Mouse (Mus musculus): ENCODE results near the gene Mcm6. TPM values are rescaled to one million over a fixed set of nuclear protein-coding genes. Genes with fewer than 3 reads are reported as not detected.

Mcm6 gene
- polyA plus RNA-seq, 1 experiment from 2014 or later = 138 TPM

DNA sequence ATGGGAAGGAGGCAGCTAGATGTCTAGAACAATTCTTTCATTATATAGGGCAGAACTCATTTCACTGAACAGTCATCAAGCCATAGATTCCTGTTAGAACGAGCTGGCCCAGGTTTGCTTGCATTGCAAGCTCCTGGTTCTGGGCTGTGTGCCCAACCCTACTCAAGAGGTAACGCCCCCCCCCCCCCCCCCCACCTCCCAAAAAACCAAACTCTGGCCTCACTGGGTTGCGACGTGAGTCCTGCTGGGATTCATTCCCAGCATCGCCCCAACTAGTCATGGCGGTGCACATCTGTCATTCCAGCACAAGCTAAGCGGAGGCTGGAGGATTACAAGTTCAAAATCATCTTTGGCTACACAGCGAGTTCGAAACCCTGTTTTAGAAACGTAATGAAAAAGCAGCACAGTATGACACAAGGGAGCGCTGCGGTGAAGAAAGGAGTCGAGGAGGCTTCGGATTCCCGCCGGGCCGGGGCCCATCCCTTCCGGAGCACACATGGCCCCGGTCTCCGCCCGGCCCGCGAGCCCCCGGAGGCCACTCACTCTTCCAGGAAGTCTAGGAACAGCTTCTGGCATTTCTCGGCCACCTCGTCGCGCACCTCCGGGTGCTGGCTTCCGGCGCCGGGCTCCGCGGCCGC lies 429 bp downstream of the Mcm6 start:
- H3K36me3 ChIP-seq (ENCODE audit: control insufficient read depth, insufficient read depth, low read length) = peaks cover 52% of the 10 kb centered on the region
- no peaks in the 10 kb centered on the region for H3K27me3 ChIP-seq (ENCODE audit: control insufficient read depth, insufficient read depth, low read length)
- H3K27ac ChIP-seq (replicated peaks in 1 of 2; ENCODE audit: control insufficient read depth in 1 of 2, insufficient read depth in 1 of 2, low read depth in 2 of 2, low read length in 2 of 2) = peak overlapping the region; percentile 94
- H3K9me3 ChIP-seq (ENCODE audit: control insufficient read depth, low read length) = no peaks in the 10 kb centered on the region
- H3K9ac ChIP-seq (ENCODE audit: low read length) = peak overlapping the region; percentile 85
- WGBS = under 1% methylated on average over 35 of the region's 35 CpGs
- peak; percentile 76 for ATAC-seq (ENCODE audit: insufficient number of reproducible peaks, insufficient read depth, low FRiP score, low read depth)
- H3K4me3 ChIP-seq (ENCODE audit: control insufficient read depth in 1 of 2, insufficient read depth in 1 of 2, low read depth in 1 of 2, low read length in 2 of 2) = peak overlapping the region; percentile 70 to 78
- peaks cover 2 to 30% of the 10 kb centered on the region in 2 experiments; a peak in 2 of 4 replicates for H3K4me1 ChIP-seq (ENCODE audit: control insufficient read depth in 2 of 2, insufficient read depth in 2 of 2, low read length in 2 of 2)
- peak overlapping the region; percentile 68 for H3K4me2 ChIP-seq (ENCODE audit: low read length)

DNA sequence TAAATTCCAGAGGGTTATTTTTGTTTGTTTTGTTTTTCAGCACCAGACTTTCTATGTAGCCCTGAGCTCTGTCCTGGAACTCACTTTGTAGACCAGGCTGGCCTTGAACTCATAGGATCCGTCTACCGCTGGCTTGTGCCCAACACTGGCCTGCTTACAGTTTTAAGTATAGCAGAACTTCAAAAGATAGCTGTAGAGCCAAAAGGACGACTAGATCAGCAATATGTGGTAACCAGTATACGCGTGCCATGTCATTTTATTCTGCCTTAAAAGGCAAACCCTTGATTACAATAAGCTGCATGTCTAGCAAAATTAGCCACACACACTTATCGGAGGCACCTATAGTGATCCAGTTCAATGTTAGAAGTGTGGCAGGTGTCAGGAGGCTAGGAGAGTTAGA lies 1.2 kb downstream of the Mcm6 start:
- Histone ChIP-seq H3K9ac (ENCODE audit: low read length) (peak overlapping the region; percentile 85), H3K4me2 (ENCODE audit: low read length) (peak overlapping the region; percentile 68), H3K9me3 (ENCODE audit: control insufficient read depth, low read length) (no peaks in the 10 kb centered on the region), H3K36me3 (ENCODE audit: control insufficient read depth, insufficient read depth, low read length) (peaks cover 55% of the 10 kb centered on the region), H3K4me3 (ENCODE audit: control insufficient read depth in 1 of 2, insufficient read depth in 1 of 2, low read depth in 1 of 2, low read length in 2 of 2) (peak overlapping the region; percentile 2 to 70; a peak in 3 of 4 replicates), H3K4me1 (ENCODE audit: control insufficient read depth in 2 of 2, insufficient read depth in 2 of 2, low read length in 2 of 2) (peaks cover 2 to 30% of the 10 kb centered on the region in 2 experiments; a peak in 2 of 4 replicates), H3K27ac (replicated peaks in 1 of 2; ENCODE audit: control insufficient read depth in 1 of 2, insufficient read depth in 1 of 2, low read depth in 2 of 2, low read length in 2 of 2) (peak overlapping the region in 1 of 2 experiments; percentile 21; a peak in 1 of 4 replicates), H3K27me3 (ENCODE audit: control insufficient read depth, insufficient read depth, low read length) (no peaks in the 10 kb centered on the region)
- ATAC-seq (ENCODE audit: insufficient number of reproducible peaks, insufficient read depth, low FRiP score, low read depth) = no peak
- WGBS = 57% methylated on average over 6 of the region's 6 CpGs

DNA sequence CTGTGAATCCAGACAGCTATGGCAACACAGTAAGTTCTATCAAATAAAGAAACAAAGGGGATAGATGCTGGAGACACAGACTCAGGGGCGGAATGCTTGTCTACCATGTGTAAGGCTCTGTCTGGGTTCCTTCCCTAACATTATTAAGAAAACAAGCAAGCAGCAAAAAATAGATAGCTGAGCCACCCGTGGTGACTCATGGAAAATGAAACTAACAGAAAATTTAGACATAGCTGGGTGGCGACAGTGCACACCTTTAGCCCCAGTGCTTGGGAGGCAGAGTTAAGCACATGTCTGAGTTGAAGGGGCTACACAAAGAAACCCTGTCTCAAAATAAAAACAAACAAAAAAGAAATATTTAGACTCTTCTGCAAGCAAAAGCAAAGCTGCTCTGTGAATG lies 2.0 kb downstream of the Mcm6 start:
- peak overlapping the region; percentile 68 for H3K4me2 ChIP-seq (ENCODE audit: low read length)
- H3K27me3 ChIP-seq (ENCODE audit: control insufficient read depth, insufficient read depth, low read length) = no peaks in the 10 kb centered on the region
- no peaks in the 10 kb centered on the region for H3K9me3 ChIP-seq (ENCODE audit: control insufficient read depth, low read length)
- WGBS = 55% methylated on average over 3 of the region's 3 CpGs
- H3K9ac ChIP-seq (ENCODE audit: low read length) = peak overlapping the region; percentile 85
- peak overlapping the region in 1 of 2 experiments; percentile 70; a peak in 2 of 4 replicates for H3K4me3 ChIP-seq (ENCODE audit: control insufficient read depth in 1 of 2, insufficient read depth in 1 of 2, low read depth in 1 of 2, low read length in 2 of 2)
- H3K27ac ChIP-seq (replicated peaks in 1 of 2; ENCODE audit: control insufficient read depth in 1 of 2, insufficient read depth in 1 of 2, low read depth in 2 of 2, low read length in 2 of 2) = no peak overlapping the region
- H3K4me1 ChIP-seq (ENCODE audit: control insufficient read depth in 2 of 2, insufficient read depth in 2 of 2, low read length in 2 of 2) = peaks cover 2 to 30% of the 10 kb centered on the region in 2 experiments; a peak in 2 of 4 replicates
- no peak for ATAC-seq (ENCODE audit: insufficient number of reproducible peaks, insufficient read depth, low FRiP score, low read depth)
- peaks cover 55% of the 10 kb centered on the region for H3K36me3 ChIP-seq (ENCODE audit: control insufficient read depth, insufficient read depth, low read length)

- Histone ChIP-seq H3K36me3 (ENCODE audit: control insufficient read depth, insufficient read depth, low read length) (peaks cover 84% of the 10 kb centered on the region), H3K4me2 (ENCODE audit: low read length) (no peak overlapping the region)
- ATAC-seq (ENCODE audit: insufficient number of reproducible peaks, insufficient read depth, low FRiP score, low read depth) = no peak
These were observed 6.4 kb downstream of the Mcm6 start for GRCm38 (mm10) chr1:128353092-128353491.

DNA sequence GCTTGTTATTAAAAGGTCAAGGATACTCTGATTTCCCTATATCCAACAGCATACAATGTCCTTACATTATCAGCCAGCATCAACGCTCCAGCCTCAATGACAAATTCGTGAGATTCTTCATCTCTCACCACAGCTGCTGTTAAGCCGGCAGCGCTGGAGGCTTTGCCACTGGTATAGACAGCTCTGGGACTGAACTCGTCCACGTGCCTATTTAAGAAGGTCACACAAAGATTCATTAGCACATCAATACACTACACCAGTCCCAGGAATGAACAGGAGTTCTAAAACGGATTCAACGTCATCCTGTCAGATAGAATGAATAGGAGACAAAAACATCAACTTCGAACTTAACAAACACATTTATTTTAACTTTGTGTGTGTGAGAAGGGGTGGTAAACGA lies 15.2 kb downstream of the Mcm6 start:
- WGBS = 87% methylated on average over 10 of the region's 10 CpGs
- no peak for ATAC-seq (ENCODE audit: insufficient number of reproducible peaks, insufficient read depth, low FRiP score, low read depth)
- Histone ChIP-seq H3K36me3 (ENCODE audit: control insufficient read depth, insufficient read depth, low read length) (peaks cover 95% of the 10 kb centered on the region), H3K4me2 (ENCODE audit: low read length) (no peak overlapping the region), H3K27me3 (ENCODE audit: control insufficient read depth, insufficient read depth, low read length) (no peaks in the 10 kb centered on the region), H3K27ac (replicated peaks in 1 of 2; ENCODE audit: control insufficient read depth in 1 of 2, insufficient read depth in 1 of 2, low read depth in 2 of 2, low read length in 2 of 2) (no peak overlapping the region), H3K9ac (ENCODE audit: low read length) (no peak overlapping the region), H3K9me3 (ENCODE audit: control insufficient read depth, low read length) (no peaks in the 10 kb centered on the region), H3K4me3 (ENCODE audit: control insufficient read depth in 1 of 2, insufficient read depth in 1 of 2, low read depth in 1 of 2, low read length in 2 of 2) (no peak overlapping the region), H3K4me1 (ENCODE audit: control insufficient read depth in 2 of 2, insufficient read depth in 2 of 2, low read length in 2 of 2) (no peaks in the 10 kb centered on the region)

More at GRCm38 (mm10) chr1:128353092-128353491, 6.4 kb downstream of the Mcm6 start:
- Histone ChIP-seq H3K27me3 (ENCODE audit: control insufficient read depth, insufficient read depth, low read length) (no peaks in the 10 kb centered on the region), H3K4me3 (ENCODE audit: control insufficient read depth in 1 of 2, insufficient read depth in 1 of 2, low read depth in 1 of 2, low read length in 2 of 2) (no peak overlapping the region), H3K4me1 (ENCODE audit: control insufficient read depth in 2 of 2, insufficient read depth in 2 of 2, low read length in 2 of 2) (peaks cover 2 to 13% of the 10 kb centered on the region in 2 experiments; a peak in 2 of 4 replicates), H3K9ac (ENCODE audit: low read length) (no peak overlapping the region), H3K9me3 (ENCODE audit: control insufficient read depth, low read length) (no peaks in the 10 kb centered on the region), H3K27ac (replicated peaks in 1 of 2; ENCODE audit: control insufficient read depth in 1 of 2, insufficient read depth in 1 of 2, low read depth in 2 of 2, low read length in 2 of 2) (no peak overlapping the region)
- 70% methylated on average over 3 of the region's 3 CpGs for WGBS

DNA sequence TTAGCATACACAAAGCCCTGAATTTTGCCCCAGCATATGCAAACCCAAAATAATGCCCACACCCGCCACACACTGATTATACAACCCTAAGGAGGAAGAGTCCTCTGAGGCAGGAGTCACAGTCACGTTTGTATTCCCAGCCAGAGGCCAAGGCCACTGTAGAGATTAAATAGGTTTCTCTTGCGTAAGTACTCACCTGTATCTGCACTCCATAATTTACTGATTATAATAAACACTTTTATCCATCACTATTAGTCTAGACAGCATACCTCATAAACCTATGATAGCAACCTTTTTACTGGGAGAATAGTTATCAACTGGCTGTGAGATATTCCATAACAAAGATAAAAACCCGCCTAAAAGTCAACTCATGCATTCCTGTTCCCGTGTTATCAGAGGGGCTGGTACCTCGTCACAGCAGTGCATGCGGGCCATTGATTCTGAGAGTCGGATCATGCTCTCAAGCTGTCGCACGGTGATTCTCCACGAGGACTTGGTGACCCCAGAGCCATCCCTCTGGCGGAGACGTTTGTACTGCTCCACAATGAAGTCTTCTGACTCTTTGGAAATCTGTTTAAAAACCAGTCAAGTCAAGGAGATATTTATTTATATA lies 21.6 kb downstream of the Mcm6 start:
- Histone ChIP-seq H3K36me3 (ENCODE audit: control insufficient read depth, insufficient read depth, low read length) (peaks cover 94% of the 10 kb centered on the region), H3K9ac (ENCODE audit: low read length) (no peak overlapping the region), H3K4me3 (ENCODE audit: control insufficient read depth in 1 of 2, insufficient read depth in 1 of 2, low read depth in 1 of 2, low read length in 2 of 2) (no peak overlapping the region), H3K4me2 (ENCODE audit: low read length) (no peak overlapping the region), H3K27ac (replicated peaks in 1 of 2; ENCODE audit: control insufficient read depth in 1 of 2, insufficient read depth in 1 of 2, low read depth in 2 of 2, low read length in 2 of 2) (no peak overlapping the region), H3K9me3 (ENCODE audit: control insufficient read depth, low read length) (no peaks in the 10 kb centered on the region), H3K4me1 (ENCODE audit: control insufficient read depth in 2 of 2, insufficient read depth in 2 of 2, low read length in 2 of 2) (no peaks in the 10 kb centered on the region), H3K27me3 (ENCODE audit: control insufficient read depth, insufficient read depth, low read length) (no peaks in the 10 kb centered on the region)
- ATAC-seq (ENCODE audit: insufficient number of reproducible peaks, insufficient read depth, low FRiP score, low read depth) = no peak
- WGBS = 73% methylated on average over 13 of the region's 13 CpGs

DNA sequence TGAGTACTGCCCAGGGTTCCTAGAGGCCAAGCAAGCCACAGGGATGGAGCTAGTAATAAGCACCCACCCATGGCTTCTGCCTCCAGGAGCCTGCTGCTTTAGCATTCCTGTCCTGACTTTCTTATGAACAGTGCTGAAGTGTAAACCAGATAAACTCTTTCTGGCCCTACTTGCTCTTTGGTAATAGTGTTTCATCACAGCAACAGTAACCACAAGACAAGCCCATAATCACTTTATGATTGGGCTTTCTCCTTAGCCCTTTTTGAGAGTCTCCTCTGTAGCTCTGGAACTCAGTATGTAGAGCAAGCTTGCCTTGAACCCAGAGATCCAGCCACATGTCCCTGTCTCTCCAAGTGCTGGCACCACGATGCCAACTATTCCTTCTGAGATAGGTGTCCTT lies 29.2 kb downstream of the Mcm6 start:
- Histone ChIP-seq H3K36me3 (ENCODE audit: control insufficient read depth, insufficient read depth, low read length) (peaks cover 77% of the 10 kb centered on the region), H3K9me3 (ENCODE audit: control insufficient read depth, low read length) (no peaks in the 10 kb centered on the region), H3K4me3 (ENCODE audit: control insufficient read depth in 1 of 2, insufficient read depth in 1 of 2, low read depth in 1 of 2, low read length in 2 of 2) (no peak overlapping the region), H3K9ac (ENCODE audit: low read length) (no peak overlapping the region), H3K27me3 (ENCODE audit: control insufficient read depth, insufficient read depth, low read length) (no peaks in the 10 kb centered on the region), H3K27ac (replicated peaks in 1 of 2; ENCODE audit: control insufficient read depth in 1 of 2, insufficient read depth in 1 of 2, low read depth in 2 of 2, low read length in 2 of 2) (no peak overlapping the region), H3K4me2 (ENCODE audit: low read length) (no peak overlapping the region), H3K4me1 (ENCODE audit: control insufficient read depth in 2 of 2, insufficient read depth in 2 of 2, low read length in 2 of 2) (no peaks in the 10 kb centered on the region)
- 83% methylated on average over 1 of the region's 1 CpGs for WGBS
- ATAC-seq (ENCODE audit: insufficient number of reproducible peaks, insufficient read depth, low FRiP score, low read depth) = no peak
